Mouse (Mus musculus): Measurements from ENCODE around the gene Bend5. TPM values are rescaled to one million over a fixed set of nuclear protein-coding genes. Genes with fewer than 3 reads are reported as not detected.

Gene Bend5
- 1 to 10 TPM; 6.2 to 7.4 TPM for total RNA-seq (2021)
- long read RNA-seq, experiment 1, transcript Bend5-201 (6 exons, 1,826 nt) = major isoform, 8 of 16 reads
- long read RNA-seq, experiment 1, partial matches to known transcripts = 1 of 16 reads
- long read RNA-seq, experiment 1, other reads (novel, unspliced or antisense) = 6 of 16 reads
- long read RNA-seq, experiment 2, transcript Bend5-201 (6 exons, 1,826 nt) = major isoform, 10 of 16 reads
- long read RNA-seq, experiment 2, partial matches to known transcripts = 0 of 16 reads
- long read RNA-seq, experiment 2, other reads (novel, unspliced or antisense) = 4 of 16 reads

- peak; percentile 52 to 71 for DNase-seq (ENCODE audit: low spot score in 2 of 2)
Measured at GRCm38 (mm10) chr4:111414818-111415488, at the start of gene Bend5. Gene Bend5 (plus strand): TSS chr4:111415006.

GRCm38 (mm10) chr4:111367771-111368170 lies 47.0 kb upstream of the Bend5 start:
- DNase-seq (ENCODE audit: low spot score in 2 of 2) = no peak

- DNase-seq (ENCODE audit: low spot score in 2 of 2) = no peak
Measured at GRCm38 (mm10) chr4:111377159-111377558, 37.6 kb upstream of the Bend5 start.

GRCm38 (mm10) chr4:111378071-111378470 lies 36.7 kb upstream of the Bend5 start:
- no peak for DNase-seq (ENCODE audit: low spot score in 2 of 2)

- DNase-seq (ENCODE audit: low spot score in 2 of 2) = no peak
Measured at GRCm38 (mm10) chr4:111383101-111383500, 31.7 kb upstream of the Bend5 start.

- DNase-seq (ENCODE audit: low spot score in 2 of 2) = peak in 1 of 2 experiments; percentile 20
Measured at GRCm38 (mm10) chr4:111390736-111391135, 24.1 kb upstream of the Bend5 start.

- no peak for DNase-seq (ENCODE audit: low spot score in 2 of 2)
Measured at GRCm38 (mm10) chr4:111399784-111400183, 15.0 kb upstream of the Bend5 start.

GRCm38 (mm10) chr4:111400676-111401075 lies 14.1 kb upstream of the Bend5 start:
- no peak for DNase-seq (ENCODE audit: low spot score in 2 of 2)

- DNase-seq (ENCODE audit: low spot score in 2 of 2) = no peak
Measured at GRCm38 (mm10) chr4:111403243-111403642, 11.6 kb upstream of the Bend5 start.

GRCm38 (mm10) chr4:111410731-111411130 lies 4.1 kb upstream of the Bend5 start:
- DNase-seq (ENCODE audit: low spot score in 2 of 2) = no peak

- DNase-seq (ENCODE audit: low spot score in 2 of 2) = peak in 1 of 2 experiments; percentile 33
Measured at GRCm38 (mm10) chr4:111414399-111414798, 407 bp upstream of the Bend5 start.

GRCm38 (mm10) chr4:111416126-111416525 lies 1.3 kb downstream of the Bend5 start:
- no peak for DNase-seq (ENCODE audit: low spot score in 2 of 2)

GRCm38 (mm10) chr4:111416551-111416950 lies 1.7 kb downstream of the Bend5 start:
- no peak for DNase-seq (ENCODE audit: low spot score in 2 of 2)

- DNase-seq (ENCODE audit: low spot score in 2 of 2) = no peak
Measured at GRCm38 (mm10) chr4:111417716-111418115, 2.9 kb downstream of the Bend5 start.

- no peak for DNase-seq (ENCODE audit: low spot score in 2 of 2)
Measured at GRCm38 (mm10) chr4:111419476-111419875, 4.7 kb downstream of the Bend5 start.

- DNase-seq (ENCODE audit: low spot score in 2 of 2) = peak in 1 of 2 experiments; percentile 33
Measured at GRCm38 (mm10) chr4:111420031-111420430, 5.2 kb downstream of the Bend5 start.

GRCm38 (mm10) chr4:111420955-111421354 lies 6.1 kb downstream of the Bend5 start:
- DNase-seq (ENCODE audit: low spot score in 2 of 2) = no peak

GRCm38 (mm10) chr4:111421785-111422184 lies 7.0 kb downstream of the Bend5 start:
- DNase-seq (ENCODE audit: low spot score in 2 of 2) = no peak

GRCm38 (mm10) chr4:111424371-111424950 lies 9.7 kb downstream of the Bend5 start:
- DNase-seq (ENCODE audit: low spot score in 2 of 2) = no peak

GRCm38 (mm10) chr4:111425170-111425569 lies 10.4 kb downstream of the Bend5 start:
- DNase-seq (ENCODE audit: low spot score in 2 of 2) = no peak

- DNase-seq (ENCODE audit: low spot score in 2 of 2) = peak in 1 of 2 experiments; percentile 32
Measured at GRCm38 (mm10) chr4:111431186-111431585, 16.4 kb downstream of the Bend5 start.

GRCm38 (mm10) chr4:111432013-111432412 lies 17.2 kb downstream of the Bend5 start:
- DNase-seq (ENCODE audit: low spot score in 2 of 2) = no peak
